Mouse (Mus musculus): ENCODE data around the gene Slit3.

Gene Slit3

DNA sequence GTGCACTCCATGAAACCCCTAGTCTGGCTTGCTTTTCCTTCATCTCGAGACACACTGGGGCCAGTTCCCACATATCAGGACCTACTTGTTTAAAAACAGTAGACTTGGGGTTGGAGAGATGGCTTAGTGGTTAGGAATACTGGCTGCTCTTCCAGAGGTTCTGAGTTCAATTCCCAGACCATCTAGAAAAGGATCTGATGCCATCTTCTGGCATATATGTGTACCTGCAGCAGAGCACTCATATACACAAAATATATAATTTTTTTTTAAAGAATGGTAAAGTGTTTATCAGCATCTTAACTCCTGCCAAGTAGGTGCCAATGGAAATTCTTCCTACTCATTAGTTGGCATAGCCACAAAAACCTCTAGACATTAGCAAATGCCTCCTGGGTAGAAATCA, 607.2 kb downstream of the Slit3 start:
- Histone ChIP-seq H3K27me3 (ENCODE audit: control insufficient read depth, insufficient read depth, low read length, poor library complexity, severe bottlenecking) (no peaks in the 10 kb centered on the region), H3K36me3 (ENCODE audit: control insufficient read depth, insufficient read depth, low read length, poor library complexity, severe bottlenecking) (no peaks in the 10 kb centered on the region)
- DNase-seq (ENCODE audit: low read depth, low spot score): no peak

GRCm38 (mm10) chr11:35729186-35729585, 608.2 kb downstream of the Slit3 start:
- no peaks in the 10 kb centered on the region for H3K36me3 ChIP-seq (ENCODE audit: control insufficient read depth, insufficient read depth, low read length, poor library complexity, severe bottlenecking)
- no peaks in the 10 kb centered on the region for H3K27me3 ChIP-seq (ENCODE audit: control insufficient read depth, insufficient read depth, low read length, poor library complexity, severe bottlenecking)
- DNase-seq (ENCODE audit: low read depth, low spot score): no peak

DNA sequence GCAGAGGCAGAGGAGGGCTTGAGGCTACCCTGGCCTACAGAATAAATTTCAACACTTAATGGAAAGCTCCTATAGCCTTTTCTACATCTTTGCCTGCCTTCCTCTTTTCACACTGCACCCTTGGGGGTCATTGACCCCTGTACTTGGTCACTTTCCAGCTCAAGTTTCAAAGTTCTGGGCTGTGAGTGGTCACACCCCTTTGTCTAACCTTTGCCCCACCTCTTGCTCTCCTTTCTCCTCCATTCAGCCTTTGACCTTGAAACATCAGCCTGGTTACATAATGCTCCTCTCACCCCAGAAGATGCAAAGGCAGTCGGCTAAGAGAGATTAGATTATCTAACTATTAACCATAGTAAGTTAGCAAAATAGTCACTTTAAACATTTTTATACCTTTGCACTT, 611.3 kb downstream of the Slit3 start:
- no peak for DNase-seq (ENCODE audit: low read depth, low spot score)
- Histone ChIP-seq H3K27me3 (ENCODE audit: control insufficient read depth, insufficient read depth, low read length, poor library complexity, severe bottlenecking) (no peaks in the 10 kb centered on the region), H3K36me3 (ENCODE audit: control insufficient read depth, insufficient read depth, low read length, poor library complexity, severe bottlenecking) (no peaks in the 10 kb centered on the region)

DNA sequence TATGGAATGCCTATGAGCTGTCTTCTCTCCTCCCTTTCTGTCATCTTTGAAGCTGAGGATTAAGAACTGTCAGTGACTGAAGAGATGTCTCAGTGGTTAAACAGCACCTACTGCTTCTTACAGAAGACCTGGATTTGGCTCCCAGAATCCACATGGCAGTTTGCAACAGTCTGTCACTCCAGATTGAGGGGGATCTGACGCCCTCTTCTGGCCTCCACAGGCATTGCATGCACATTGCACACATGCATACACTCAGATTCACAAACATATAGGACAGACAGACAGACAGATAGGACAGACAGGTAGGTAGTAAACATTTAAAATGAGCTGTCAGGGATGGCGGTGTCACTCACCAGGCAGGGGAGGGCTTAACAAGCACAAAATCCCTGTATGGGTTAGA, 615.8 kb downstream of the Slit3 start:
- no peak for DNase-seq (ENCODE audit: low read depth, low spot score)
- Histone ChIP-seq H3K27me3 (ENCODE audit: control insufficient read depth, insufficient read depth, low read length, poor library complexity, severe bottlenecking) (no peaks in the 10 kb centered on the region), H3K36me3 (ENCODE audit: control insufficient read depth, insufficient read depth, low read length, poor library complexity, severe bottlenecking) (no peaks in the 10 kb centered on the region)

GRCm38 (mm10) chr11:35737262-35737661, 616.2 kb downstream of the Slit3 start:
- H3K27me3 ChIP-seq (ENCODE audit: control insufficient read depth, insufficient read depth, low read length, poor library complexity, severe bottlenecking): no peaks in the 10 kb centered on the region
- no peaks in the 10 kb centered on the region for H3K36me3 ChIP-seq (ENCODE audit: control insufficient read depth, insufficient read depth, low read length, poor library complexity, severe bottlenecking)
- DNase-seq (ENCODE audit: low read depth, low spot score): no peak

GRCm38 (mm10) chr11:35738102-35738501, 617.1 kb downstream of the Slit3 start:
- Histone ChIP-seq H3K36me3 (ENCODE audit: control insufficient read depth, insufficient read depth, low read length, poor library complexity, severe bottlenecking) (no peaks in the 10 kb centered on the region), H3K27me3 (ENCODE audit: control insufficient read depth, insufficient read depth, low read length, poor library complexity, severe bottlenecking) (no peaks in the 10 kb centered on the region)
- DNase-seq (ENCODE audit: low read depth, low spot score): no peak

DNA sequence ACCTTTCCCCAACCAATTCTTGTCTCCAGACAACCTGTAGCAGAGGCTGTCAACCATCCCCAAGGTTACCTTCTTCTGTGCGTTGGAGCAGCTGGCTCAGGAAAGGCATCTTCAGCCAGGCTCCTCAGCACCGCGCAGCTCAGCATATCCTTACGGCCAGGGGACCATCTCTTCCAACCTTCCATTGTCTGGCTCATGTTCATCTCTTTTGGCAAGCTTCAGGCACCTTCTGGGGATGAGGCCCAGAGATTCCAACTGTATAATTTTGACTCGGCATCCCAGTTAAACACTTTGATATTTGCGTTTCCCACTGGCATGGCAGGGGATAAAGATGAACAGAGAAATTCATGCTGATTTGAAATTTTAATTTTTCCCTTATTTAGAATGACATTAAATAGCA, 622.6 kb downstream of the Slit3 start:
- no peak for DNase-seq (ENCODE audit: low read depth, low spot score)

GRCm38 (mm10) chr11:35744571-35744970, 623.5 kb downstream of the Slit3 start:
- H3K27me3 ChIP-seq (ENCODE audit: control insufficient read depth, insufficient read depth, low read length, poor library complexity, severe bottlenecking): no peaks in the 10 kb centered on the region
- DNase-seq (ENCODE audit: low read depth, low spot score): no peak
- no peaks in the 10 kb centered on the region for H3K36me3 ChIP-seq (ENCODE audit: control insufficient read depth, insufficient read depth, low read length, poor library complexity, severe bottlenecking)

More for the DNA sequence above, 622.6 kb downstream of the Slit3 start:
- Histone ChIP-seq H3K36me3 (ENCODE audit: control insufficient read depth, insufficient read depth, low read length, poor library complexity, severe bottlenecking) (no peaks in the 10 kb centered on the region), H3K27me3 (ENCODE audit: control insufficient read depth, insufficient read depth, low read length, poor library complexity, severe bottlenecking) (no peaks in the 10 kb centered on the region)

DNA sequence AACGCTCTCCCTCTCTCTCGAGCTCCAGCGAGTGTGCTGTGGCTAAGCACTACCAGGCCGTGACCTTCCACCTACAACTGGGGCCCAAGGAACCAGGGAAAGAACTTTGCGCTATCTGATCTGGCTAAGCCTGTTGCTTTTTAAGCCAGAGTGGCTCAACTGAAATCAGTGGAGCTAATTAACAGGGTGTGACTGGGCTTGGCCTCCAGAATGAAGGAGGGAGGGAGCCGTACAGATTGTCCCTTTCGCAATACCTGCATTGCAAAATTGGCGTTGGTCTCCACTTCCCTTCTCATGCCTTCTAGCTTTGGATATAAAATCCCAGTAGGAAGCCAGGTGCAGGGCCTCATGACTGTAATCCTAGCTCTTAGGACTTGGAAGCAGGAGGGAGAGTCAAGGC, 629.6 kb downstream of the Slit3 start:
- no peaks in the 10 kb centered on the region for H3K36me3 ChIP-seq (ENCODE audit: control insufficient read depth, insufficient read depth, low read length, poor library complexity, severe bottlenecking)
- no peak for DNase-seq (ENCODE audit: low read depth, low spot score)
- no peaks in the 10 kb centered on the region; the same call in 1 of the 2 replicates for H3K27me3 ChIP-seq (ENCODE audit: control insufficient read depth, insufficient read depth, low read length, poor library complexity, severe bottlenecking)

DNA sequence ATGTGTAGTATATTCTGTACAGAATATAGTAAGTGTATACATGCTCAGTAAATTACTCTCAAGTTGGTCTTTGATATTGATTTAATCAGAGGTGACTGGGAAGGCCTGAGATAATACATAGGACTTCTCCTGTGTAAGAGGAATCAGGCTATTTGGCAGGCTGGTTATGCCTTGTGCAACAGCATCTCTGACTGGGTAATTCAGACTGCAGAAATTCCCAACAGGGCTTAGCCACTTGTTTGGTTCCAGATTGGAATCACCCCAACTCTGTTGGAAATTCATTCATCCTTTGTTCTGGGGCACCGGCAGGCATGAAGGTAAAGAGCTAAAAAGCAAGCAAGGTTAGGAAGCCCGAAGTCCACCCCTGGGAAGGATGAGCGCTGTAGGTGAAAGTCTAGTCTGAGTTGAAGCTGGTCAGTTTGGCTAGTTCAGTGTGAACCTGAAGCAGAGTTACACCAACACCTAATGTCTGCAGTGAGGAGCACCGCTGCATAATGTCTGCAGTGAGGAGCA, 633.9 kb downstream of the Slit3 start:
- no peaks in the 10 kb centered on the region for H3K36me3 ChIP-seq (ENCODE audit: control insufficient read depth, insufficient read depth, low read length, poor library complexity, severe bottlenecking)
- DNase-seq (ENCODE audit: low read depth, low spot score): no peak
- no peaks in the 10 kb centered on the region; the same call in none of the 2 replicates for H3K27me3 ChIP-seq (ENCODE audit: control insufficient read depth, insufficient read depth, low read length, poor library complexity, severe bottlenecking)

GRCm38 (mm10) chr11:35755546-35755945, 634.5 kb downstream of the Slit3 start:
- no peaks in the 10 kb centered on the region; the same call in 1 of the 2 replicates for H3K27me3 ChIP-seq (ENCODE audit: control insufficient read depth, insufficient read depth, low read length, poor library complexity, severe bottlenecking)
- no peaks in the 10 kb centered on the region for H3K36me3 ChIP-seq (ENCODE audit: control insufficient read depth, insufficient read depth, low read length, poor library complexity, severe bottlenecking)
- no peak for DNase-seq (ENCODE audit: low read depth, low spot score)

GRCm38 (mm10) chr11:35756411-35757303, 635.6 kb downstream of the Slit3 start:
- Histone ChIP-seq H3K27me3 (ENCODE audit: control insufficient read depth, insufficient read depth, low read length, poor library complexity, severe bottlenecking) (no peaks in the 10 kb centered on the region; the same call in 1 of the 2 replicates), H3K36me3 (ENCODE audit: control insufficient read depth, insufficient read depth, low read length, poor library complexity, severe bottlenecking) (no peaks in the 10 kb centered on the region)
- DNase-seq (ENCODE audit: low read depth, low spot score): no peak

Data from splenic B cell, adult 2 months (primary cell).